Mouse (Mus musculus): ENCODE data around the gene Notch4. TPM values are rescaled to one million over a fixed set of nuclear protein-coding genes. Genes with fewer than 3 reads are reported as not detected.

The Notch4 gene
- total RNA-seq, 2 experiments from 2014 or later: not detected

- no peak for ATAC-seq (replicated peaks; ENCODE audit: low FRiP score, poor library complexity, severe bottlenecking)
Measured at GRCm38 (mm10) chr17:34568421-34568820, 4.4 kb downstream of the Notch4 start.

DNA sequence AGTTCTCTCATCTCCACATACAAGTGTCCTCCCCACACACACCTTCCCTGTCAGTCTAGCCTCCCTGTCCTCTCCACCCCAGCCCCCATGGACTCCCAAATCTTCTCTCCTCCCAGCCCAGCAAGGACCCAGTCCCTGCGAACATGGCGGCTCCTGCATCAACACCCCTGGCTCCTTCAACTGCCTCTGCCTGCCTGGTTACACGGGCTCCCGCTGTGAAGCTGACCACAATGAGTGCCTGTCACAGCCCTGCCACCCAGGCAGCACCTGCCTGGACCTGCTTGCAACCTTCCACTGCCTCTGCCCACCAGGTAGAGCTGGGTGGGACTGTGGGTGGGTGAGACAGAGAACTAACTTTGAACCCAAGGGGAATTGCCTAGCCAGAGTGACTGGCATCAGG, 5.9 kb downstream of the Notch4 start:
- no peak for ATAC-seq (replicated peaks; ENCODE audit: low FRiP score, poor library complexity, severe bottlenecking)

GRCm38 (mm10) chr17:34571875-34572274, 7.8 kb downstream of the Notch4 start:
- ATAC-seq (replicated peaks; ENCODE audit: low FRiP score, poor library complexity, severe bottlenecking): peak; percentile 45; the same call in 1 of the 2 replicates

DNA sequence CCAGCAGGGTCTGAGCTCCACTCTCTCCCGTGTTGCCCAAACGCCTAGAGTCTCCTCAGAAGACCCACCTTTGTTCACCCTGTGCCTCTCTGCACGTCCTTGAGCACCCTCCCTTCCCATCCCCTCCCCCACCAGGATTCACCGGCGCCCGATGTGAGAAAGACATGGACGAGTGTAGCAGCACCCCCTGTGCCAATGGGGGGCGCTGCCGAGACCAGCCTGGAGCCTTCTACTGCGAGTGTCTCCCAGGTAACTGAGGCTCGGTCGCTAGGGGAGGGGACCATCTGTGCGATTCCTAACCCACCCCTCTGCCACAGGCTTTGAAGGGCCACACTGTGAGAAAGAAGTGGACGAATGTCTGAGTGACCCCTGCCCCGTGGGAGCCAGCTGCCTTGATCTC, 8.3 kb downstream of the Notch4 start:
- ATAC-seq (replicated peaks; ENCODE audit: low FRiP score, poor library complexity, severe bottlenecking): no peak

DNA sequence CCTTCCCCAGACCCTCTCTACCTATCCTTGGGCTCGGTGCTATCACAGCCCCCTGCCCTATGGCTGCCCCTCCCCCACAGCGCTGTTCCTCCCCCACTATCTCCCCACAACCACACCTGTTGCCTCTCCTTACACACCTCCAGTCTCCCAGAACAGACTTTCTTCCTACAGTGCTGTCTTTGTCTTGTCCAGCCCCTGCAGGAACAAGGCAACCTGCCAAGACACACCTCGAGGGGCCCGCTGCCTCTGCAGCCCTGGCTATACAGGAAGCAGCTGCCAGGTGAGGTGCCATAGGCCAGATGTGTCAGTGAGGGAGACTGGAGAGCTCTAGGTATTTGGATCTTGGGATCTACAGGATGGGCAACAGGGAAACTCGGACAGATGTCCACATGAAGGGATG, 12.5 kb downstream of the Notch4 start:
- no peak for ATAC-seq (replicated peaks; ENCODE audit: low FRiP score, poor library complexity, severe bottlenecking)

- no peak for ATAC-seq (replicated peaks; ENCODE audit: low FRiP score, poor library complexity, severe bottlenecking)
Measured at GRCm38 (mm10) chr17:34578070-34578469, 14.0 kb downstream of the Notch4 start.

- no peak for ATAC-seq (replicated peaks; ENCODE audit: low FRiP score, poor library complexity, severe bottlenecking)
Measured at GRCm38 (mm10) chr17:34582528-34582927, 18.5 kb downstream of the Notch4 start.

- no peak for ATAC-seq (replicated peaks; ENCODE audit: low FRiP score, poor library complexity, severe bottlenecking)
Measured at GRCm38 (mm10) chr17:34583397-34583796, 19.3 kb downstream of the Notch4 start.

- no peak for ATAC-seq (replicated peaks; ENCODE audit: low FRiP score, poor library complexity, severe bottlenecking)
Measured at GRCm38 (mm10) chr17:34583819-34584218, 19.8 kb downstream of the Notch4 start.

DNA sequence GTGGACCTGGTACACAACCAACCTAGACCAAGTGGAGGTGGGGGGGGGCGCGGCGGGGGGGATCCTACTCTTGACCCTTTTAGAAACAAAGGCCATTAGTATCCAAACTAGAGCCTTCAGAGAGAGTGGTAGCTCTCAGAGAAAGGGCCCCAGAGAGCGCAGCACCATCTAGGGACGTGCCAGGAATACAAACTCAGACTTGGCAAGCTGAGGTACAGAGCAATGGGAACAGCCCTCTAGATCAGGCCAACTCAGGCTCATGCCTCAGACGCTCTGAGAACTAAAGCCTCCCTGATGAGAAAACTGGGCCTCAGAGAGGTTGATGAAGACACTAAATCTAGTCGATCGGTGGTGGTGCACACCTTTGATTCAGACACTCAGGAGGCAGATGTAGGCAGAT, 21.1 kb downstream of the Notch4 start:
- no peak for ATAC-seq (replicated peaks; ENCODE audit: low FRiP score, poor library complexity, severe bottlenecking)

- no peak for ATAC-seq (replicated peaks; ENCODE audit: low FRiP score, poor library complexity, severe bottlenecking)
Measured at GRCm38 (mm10) chr17:34585877-34586771, 22.1 kb downstream of the Notch4 start.

DNA sequence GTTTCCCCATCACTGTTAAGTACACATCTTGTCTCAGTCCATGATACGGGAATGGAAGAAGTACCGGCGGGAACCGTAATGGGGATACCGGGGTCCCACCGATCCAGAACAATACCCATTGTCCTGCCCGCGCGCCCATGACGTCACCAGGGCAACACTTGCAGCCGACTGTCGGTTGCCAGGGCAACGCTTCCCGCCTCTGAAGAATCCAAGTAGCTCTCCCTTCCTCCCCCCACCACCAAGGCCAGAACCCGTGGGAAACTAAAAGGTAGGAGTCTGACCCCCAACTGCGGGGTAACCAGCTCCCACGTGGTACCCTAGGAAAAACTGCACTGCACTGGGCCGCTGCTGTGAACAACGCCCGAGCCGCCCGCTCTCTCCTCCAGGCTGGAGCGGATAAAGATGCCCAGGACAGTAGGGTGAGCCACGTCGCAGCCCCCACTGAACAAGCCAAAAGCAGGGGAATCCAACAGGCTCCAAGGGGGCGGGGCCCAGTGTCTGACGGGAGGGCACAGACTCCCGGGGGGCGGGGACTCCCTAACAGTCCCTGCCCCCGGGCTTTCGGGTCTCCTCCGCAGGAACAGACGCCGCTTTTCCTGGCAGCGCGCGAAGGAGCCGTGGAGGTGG, 22.8 kb downstream of the Notch4 start:
- ATAC-seq (replicated peaks; ENCODE audit: low FRiP score, poor library complexity, severe bottlenecking): peak; percentile 67

GRCm38 (mm10) chr17:34587423-34587811, 23.3 kb downstream of the Notch4 start:
- ATAC-seq (replicated peaks; ENCODE audit: low FRiP score, poor library complexity, severe bottlenecking): peak; percentile 77

DNA sequence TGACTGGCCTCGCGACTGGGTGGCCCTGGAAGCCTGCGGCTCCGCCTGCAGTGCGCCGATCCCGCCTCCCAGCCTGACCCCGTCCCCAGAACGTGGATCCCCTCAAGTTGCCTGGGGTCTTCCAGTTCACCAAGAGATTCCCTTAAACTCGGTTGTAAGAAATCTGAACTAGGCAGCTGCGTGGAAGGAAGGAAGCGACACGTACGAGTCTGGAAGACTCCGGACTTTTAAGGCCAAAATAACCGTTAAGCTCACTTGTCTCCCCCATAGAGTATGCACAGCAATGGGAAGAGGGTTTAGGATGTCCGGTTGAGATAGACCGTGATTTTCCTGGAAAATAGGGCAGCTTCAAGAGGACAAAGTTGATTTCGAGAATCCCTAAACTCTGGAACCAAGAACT, 23.7 kb downstream of the Notch4 start:
- no peak for ATAC-seq (replicated peaks; ENCODE audit: low FRiP score, poor library complexity, severe bottlenecking)

GRCm38 (mm10) chr17:34588767-34589166, 24.7 kb downstream of the Notch4 start:
- no peak for ATAC-seq (replicated peaks; ENCODE audit: low FRiP score, poor library complexity, severe bottlenecking)

DNA sequence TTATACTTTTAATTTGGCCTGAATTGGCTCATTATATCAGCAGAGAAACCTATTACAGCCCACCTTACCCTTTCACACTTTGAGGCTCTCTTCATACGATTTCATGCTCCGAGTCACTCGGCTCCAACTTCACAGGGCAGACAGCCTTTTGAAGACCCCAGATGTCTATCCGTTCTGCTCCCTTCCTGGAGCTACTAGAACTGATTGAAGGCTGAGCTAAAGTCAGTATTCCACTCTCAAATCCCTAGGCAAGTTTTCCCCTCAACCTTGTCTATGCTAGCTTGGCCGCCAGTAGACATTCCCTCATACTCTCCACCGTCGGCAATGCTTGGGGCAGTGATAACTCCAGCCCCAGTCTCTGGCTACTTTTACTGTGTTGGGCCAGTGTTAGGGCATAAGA, 25.1 kb downstream of the Notch4 start:
- no peak for ATAC-seq (replicated peaks; ENCODE audit: low FRiP score, poor library complexity, severe bottlenecking)

GRCm38 (mm10) chr17:34589681-34590101, 25.6 kb downstream of the Notch4 start, which contains the start of gene Gpsm3:
Gene Gpsm3, plus strand, starts transcription at chr17:34589806.
- ATAC-seq (replicated peaks; ENCODE audit: low FRiP score, poor library complexity, severe bottlenecking): no peak

DNA sequence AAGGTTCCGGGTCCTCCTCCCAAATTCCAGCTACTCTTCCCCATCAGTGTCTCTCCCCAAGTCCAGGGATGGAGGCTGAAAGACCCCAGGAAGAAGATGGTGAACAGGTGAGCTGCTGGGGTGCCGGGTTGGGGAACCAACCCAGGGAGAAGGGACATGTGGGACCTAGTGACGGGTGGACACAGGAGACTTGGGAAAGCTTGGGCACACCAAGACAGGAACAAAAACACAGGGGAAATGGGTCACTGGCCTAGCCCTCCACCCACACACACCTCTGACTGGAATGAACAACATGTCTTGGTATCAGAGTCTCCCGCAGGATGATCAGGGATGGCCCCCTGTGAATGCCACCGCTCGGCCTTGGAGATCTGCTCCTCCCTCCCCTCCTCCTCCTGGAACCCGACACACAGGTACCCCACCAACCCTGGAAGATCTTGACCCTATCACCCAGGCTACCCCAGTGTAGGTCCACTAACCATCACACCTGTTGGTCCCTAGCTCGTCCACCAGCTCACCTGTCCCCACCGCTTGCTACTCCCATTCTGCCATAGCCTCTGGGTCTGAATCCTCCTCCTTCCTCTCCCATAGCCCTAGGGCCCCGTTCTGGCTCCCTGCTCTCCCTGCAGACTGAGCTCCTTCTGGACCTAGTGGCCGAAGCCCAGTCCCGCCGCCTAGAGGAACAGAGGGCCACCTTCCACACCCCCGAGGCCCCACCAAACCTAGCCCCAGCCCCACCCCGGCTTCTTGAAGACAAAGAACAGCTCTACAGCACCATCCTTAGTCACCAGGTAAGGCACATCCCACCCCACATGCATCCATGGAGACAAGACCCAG, 26.3 kb downstream of the Notch4 start:
- no peak for ATAC-seq (replicated peaks; ENCODE audit: low FRiP score, poor library complexity, severe bottlenecking)

- no peak for ATAC-seq (replicated peaks; ENCODE audit: low FRiP score, poor library complexity, severe bottlenecking)
Measured at GRCm38 (mm10) chr17:34591029-34591993, 27.2 kb downstream of the Notch4 start, which contains the start of gene Pbx2. Gene Pbx2, plus strand, starts transcription at chr17:34591266.

Measured in erythroblast, adult 5-6 weeks (primary cell).